Mouse (Mus musculus) myocyte (in vitro differentiated cells): Measurements from ENCODE around the gene F11.

Source experiments
- CEBPB ChIP-seq: IDR thresholded peaks from 2 replicates; pipeline ENCODE4 v1.6.1; 2011; ENCODE audit warnings: mild to moderate bottlenecking, moderate library complexity; ENCODE audit not compliant: poor library complexity, insufficient read depth, severe bottlenecking
- E2F4 ChIP-seq: IDR thresholded peaks from one replicate; pipeline ENCODE4 v1.6.1; 2011; ENCODE audit warnings: mild to moderate bottlenecking, control low read depth, moderate library complexity; ENCODE audit not compliant: insufficient read depth
- MAX ChIP-seq: IDR thresholded peaks from one replicate; pipeline ENCODE4 v1.6.1; 2011; ENCODE audit warnings: low read depth, mild to moderate bottlenecking, control low read depth
- POLR2A ChIP-seq: IDR thresholded peaks from one replicate; pipeline ENCODE4 v1.6.1; 2011; ENCODE audit warnings: low read depth, mild to moderate bottlenecking, control low read depth, moderate library complexity; ENCODE audit not compliant: insufficient read length
- USF1 ChIP-seq: IDR thresholded peaks from one replicate; pipeline ENCODE4 v1.6.1; 2011; ENCODE audit warnings: low read depth, mild to moderate bottlenecking, control low read depth, moderate library complexity

DNA sequence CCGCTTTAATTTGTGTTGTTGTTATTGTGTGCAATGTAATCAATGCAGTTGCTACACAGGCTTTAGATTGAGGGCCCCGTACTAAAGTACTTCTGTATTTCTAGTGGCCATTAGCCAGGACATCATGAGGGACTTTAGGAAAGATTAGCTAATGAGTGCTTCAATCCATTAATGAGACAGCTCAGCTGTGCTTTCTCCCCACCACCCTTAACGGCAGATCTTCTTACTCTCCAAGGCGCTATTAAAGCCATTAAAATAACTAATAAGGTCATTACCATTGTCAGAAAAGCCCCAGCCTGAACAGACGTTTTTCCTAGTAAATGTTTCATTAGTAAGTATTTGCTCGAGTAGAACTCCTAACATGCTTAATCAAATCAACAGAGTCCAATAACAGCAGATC lies 59.4 kb downstream of the F11 start:
- TF ChIP-seq CEBPB (no peak), USF1 (no peak), POLR2A (no peak), E2F4 (no peak), MAX (no peak)
